Mouse (Mus musculus): ENCODE measurements around the gene Tmem88. TPM values are rescaled to one million over a fixed set of nuclear protein-coding genes. Genes with fewer than 3 reads are reported as not detected.

Gene Tmem88
- polyA plus RNA-seq, 1 experiment from 2014 or later: 46.7 TPM

- H3K27ac ChIP-seq (replicated peaks in 1 of 2; ENCODE audit: control insufficient read depth in 1 of 2, insufficient read depth in 1 of 2, low read depth in 2 of 2, low read length in 2 of 2): peak overlapping the region; percentile 87 to 98; a peak in 3 of 4 replicates
- H3K9ac ChIP-seq (ENCODE audit: low read length): peak overlapping the region; percentile 97
- H3K4me1 ChIP-seq (ENCODE audit: control insufficient read depth in 2 of 2, insufficient read depth in 2 of 2, low read length in 2 of 2): peaks cover 52 to 70% of the 10 kb centered on the region in 2 experiments
- H3K9me3 ChIP-seq (ENCODE audit: control insufficient read depth, low read length): no peaks in the 10 kb centered on the region
- ATAC-seq (ENCODE audit: insufficient number of reproducible peaks, insufficient read depth, low FRiP score, low read depth): no peak
- peak overlapping the region; percentile 82 for H3K4me2 ChIP-seq (ENCODE audit: low read length)
- peak overlapping the region in 1 of 2 experiments; percentile 63; a peak in 3 of 4 replicates for H3K4me3 ChIP-seq (ENCODE audit: control insufficient read depth in 1 of 2, insufficient read depth in 1 of 2, low read depth in 1 of 2, low read length in 2 of 2)
- peaks cover 9% of the 10 kb centered on the region for H3K27me3 ChIP-seq (ENCODE audit: control insufficient read depth, insufficient read depth, low read length)
- H3K36me3 ChIP-seq (ENCODE audit: control insufficient read depth, insufficient read depth, low read length): peaks cover 16% of the 10 kb centered on the region
- under 1% methylated on average over 4 of the region's 4 CpGs for WGBS
Observed at GRCm38 (mm10) chr11:69416509-69416908, 18.5 kb upstream of the Tmem88 start.

- Histone ChIP-seq H3K9me3 (ENCODE audit: control insufficient read depth, low read length) (no peaks in the 10 kb centered on the region), H3K4me2 (ENCODE audit: low read length) (peak overlapping the region; percentile 82), H3K9ac (ENCODE audit: low read length) (peak overlapping the region; percentile 97), H3K27ac (replicated peaks in 1 of 2; ENCODE audit: control insufficient read depth in 1 of 2, insufficient read depth in 1 of 2, low read depth in 2 of 2, low read length in 2 of 2) (peak overlapping the region; percentile 94 to 98), H3K4me3 (ENCODE audit: control insufficient read depth in 1 of 2, insufficient read depth in 1 of 2, low read depth in 1 of 2, low read length in 2 of 2) (peak overlapping the region; percentile 63 to 80), H3K4me1 (ENCODE audit: control insufficient read depth in 2 of 2, insufficient read depth in 2 of 2, low read length in 2 of 2) (peaks cover 45 to 63% of the 10 kb centered on the region in 2 experiments), H3K27me3 (ENCODE audit: control insufficient read depth, insufficient read depth, low read length) (peaks cover 3% of the 10 kb centered on the region), H3K36me3 (ENCODE audit: control insufficient read depth, insufficient read depth, low read length) (peaks cover 16% of the 10 kb centered on the region)
- no peak for ATAC-seq (ENCODE audit: insufficient number of reproducible peaks, insufficient read depth, low FRiP score, low read depth)
- 1% methylated on average over 15 of the region's 25 CpGs for WGBS
Observed at GRCm38 (mm10) chr11:69415668-69416451, 17.8 kb upstream of the Tmem88 start.

GRCm38 (mm10) chr11:69415327-69415667 lies 17.3 kb upstream of the Tmem88 start:
- Histone ChIP-seq H3K4me3 (ENCODE audit: control insufficient read depth in 1 of 2, insufficient read depth in 1 of 2, low read depth in 1 of 2, low read length in 2 of 2) (peak overlapping the region; percentile 63 to 80), H3K4me1 (ENCODE audit: control insufficient read depth in 2 of 2, insufficient read depth in 2 of 2, low read length in 2 of 2) (peaks cover 40 to 58% of the 10 kb centered on the region in 2 experiments), H3K4me2 (ENCODE audit: low read length) (peak overlapping the region; percentile 82), H3K27ac (replicated peaks in 1 of 2; ENCODE audit: control insufficient read depth in 1 of 2, insufficient read depth in 1 of 2, low read depth in 2 of 2, low read length in 2 of 2) (peak overlapping the region; percentile 94 to 98), H3K9ac (ENCODE audit: low read length) (peak overlapping the region; percentile 97), H3K27me3 (ENCODE audit: control insufficient read depth, insufficient read depth, low read length) (no peaks in the 10 kb centered on the region), H3K9me3 (ENCODE audit: control insufficient read depth, low read length) (no peaks in the 10 kb centered on the region), H3K36me3 (ENCODE audit: control insufficient read depth, insufficient read depth, low read length) (peaks cover 16% of the 10 kb centered on the region)
- WGBS: 0% methylated on average over 3 of the region's 3 CpGs
- peak; percentile 7 for ATAC-seq (ENCODE audit: insufficient number of reproducible peaks, insufficient read depth, low FRiP score, low read depth)

GRCm38 (mm10) chr11:69414421-69415326 lies 16.6 kb upstream of the Tmem88 start:
- Histone ChIP-seq H3K4me1 (ENCODE audit: control insufficient read depth in 2 of 2, insufficient read depth in 2 of 2, low read length in 2 of 2) (peaks cover 40 to 53% of the 10 kb centered on the region in 2 experiments), H3K27ac (replicated peaks in 1 of 2; ENCODE audit: control insufficient read depth in 1 of 2, insufficient read depth in 1 of 2, low read depth in 2 of 2, low read length in 2 of 2) (peak overlapping the region; percentile 13 to 98; a peak in 3 of 4 replicates)
- WGBS: 17% methylated on average over 4 of the region's 4 CpGs

GRCm38 (mm10) chr11:69413221-69414181 lies 15.5 kb upstream of the Tmem88 start, which contains the start of gene Kdm6b:
Gene Kdm6b, minus strand, starts transcription at chr11:69413675.
- Histone ChIP-seq H3K9ac (ENCODE audit: low read length) (peak within 1 kb of the TSS; percentile 97), H3K4me2 (ENCODE audit: low read length) (peak within 1 kb of the TSS; percentile 82), H3K4me1 (ENCODE audit: control insufficient read depth in 2 of 2, insufficient read depth in 2 of 2, low read length in 2 of 2) (peaks cover 38 to 48% of the 10 kb centered on the region in 2 experiments), H3K27ac (replicated peaks in 1 of 2; ENCODE audit: control insufficient read depth in 1 of 2, insufficient read depth in 1 of 2, low read depth in 2 of 2, low read length in 2 of 2) (peak within 1 kb of the TSS in 1 of 2 experiments; percentile 98; a peak in 2 of 4 replicates), H3K36me3 (ENCODE audit: control insufficient read depth, insufficient read depth, low read length) (peaks cover 16% of the 10 kb centered on the region), H3K4me3 (ENCODE audit: control insufficient read depth in 1 of 2, insufficient read depth in 1 of 2, low read depth in 1 of 2, low read length in 2 of 2) (peak within 1 kb of the TSS in 1 of 2 experiments; percentile 63; a peak in 1 of 4 replicates), H3K27me3 (ENCODE audit: control insufficient read depth, insufficient read depth, low read length) (no peaks in the 10 kb centered on the region), H3K9me3 (ENCODE audit: control insufficient read depth, low read length) (no peaks in the 10 kb centered on the region)
- ATAC-seq (ENCODE audit: insufficient number of reproducible peaks, insufficient read depth, low FRiP score, low read depth): no peak
- WGBS: 45% methylated on average over 12 of the region's 12 CpGs

More at GRCm38 (mm10) chr11:69414421-69415326, 16.6 kb upstream of the Tmem88 start:
- Histone ChIP-seq H3K9ac (ENCODE audit: low read length) (peak overlapping the region; percentile 97), H3K9me3 (ENCODE audit: control insufficient read depth, low read length) (no peaks in the 10 kb centered on the region), H3K4me3 (ENCODE audit: control insufficient read depth in 1 of 2, insufficient read depth in 1 of 2, low read depth in 1 of 2, low read length in 2 of 2) (peak overlapping the region; percentile 63 to 80), H3K4me2 (ENCODE audit: low read length) (peak overlapping the region; percentile 82), H3K36me3 (ENCODE audit: control insufficient read depth, insufficient read depth, low read length) (peaks cover 16% of the 10 kb centered on the region), H3K27me3 (ENCODE audit: control insufficient read depth, insufficient read depth, low read length) (no peaks in the 10 kb centered on the region)
- no peak for ATAC-seq (ENCODE audit: insufficient number of reproducible peaks, insufficient read depth, low FRiP score, low read depth)

GRCm38 (mm10) chr11:69412548-69412947 lies 14.5 kb upstream of the Tmem88 start:
- Histone ChIP-seq H3K9me3 (ENCODE audit: control insufficient read depth, low read length) (no peaks in the 10 kb centered on the region), H3K27me3 (ENCODE audit: control insufficient read depth, insufficient read depth, low read length) (no peaks in the 10 kb centered on the region), H3K4me3 (ENCODE audit: control insufficient read depth in 1 of 2, insufficient read depth in 1 of 2, low read depth in 1 of 2, low read length in 2 of 2) (no peak overlapping the region; a peak in 1 of 4 replicates), H3K27ac (replicated peaks in 1 of 2; ENCODE audit: control insufficient read depth in 1 of 2, insufficient read depth in 1 of 2, low read depth in 2 of 2, low read length in 2 of 2) (peak overlapping the region in 1 of 2 experiments; percentile 98; a peak in 2 of 4 replicates), H3K4me2 (ENCODE audit: low read length) (peak overlapping the region; percentile 26), H3K36me3 (ENCODE audit: control insufficient read depth, insufficient read depth, low read length) (peaks cover 23% of the 10 kb centered on the region), H3K9ac (ENCODE audit: low read length) (peak overlapping the region; percentile 53), H3K4me1 (ENCODE audit: control insufficient read depth in 2 of 2, insufficient read depth in 2 of 2, low read length in 2 of 2) (peaks cover 41 to 55% of the 10 kb centered on the region in 2 experiments)
- no peak for ATAC-seq (ENCODE audit: insufficient number of reproducible peaks, insufficient read depth, low FRiP score, low read depth)
- 40% methylated on average over 7 of the region's 7 CpGs for WGBS
